Mouse (Mus musculus): ENCODE results near the gene Actg2.

Gene Actg2

DNA sequence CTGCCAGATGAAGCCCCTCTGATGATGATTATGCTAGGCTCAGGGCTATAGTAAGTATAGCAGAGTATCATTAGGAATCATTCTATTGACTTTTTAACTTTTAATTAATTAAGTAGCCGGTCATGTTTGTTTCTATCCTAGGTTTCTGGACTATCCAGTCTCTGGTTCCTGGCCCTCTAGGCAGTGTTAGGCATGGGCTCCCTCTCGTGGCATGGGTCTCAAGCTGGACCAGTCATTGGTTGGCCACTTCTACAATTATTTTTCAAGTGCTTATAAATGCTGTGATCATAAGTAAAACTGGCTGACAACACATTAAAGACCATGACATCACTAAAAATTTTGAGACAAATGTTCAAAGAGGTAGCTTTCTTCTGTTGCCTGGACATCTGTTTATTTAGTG lies 25.9 kb downstream of the Actg2 start:
- DNase-seq = no peak

DNA sequence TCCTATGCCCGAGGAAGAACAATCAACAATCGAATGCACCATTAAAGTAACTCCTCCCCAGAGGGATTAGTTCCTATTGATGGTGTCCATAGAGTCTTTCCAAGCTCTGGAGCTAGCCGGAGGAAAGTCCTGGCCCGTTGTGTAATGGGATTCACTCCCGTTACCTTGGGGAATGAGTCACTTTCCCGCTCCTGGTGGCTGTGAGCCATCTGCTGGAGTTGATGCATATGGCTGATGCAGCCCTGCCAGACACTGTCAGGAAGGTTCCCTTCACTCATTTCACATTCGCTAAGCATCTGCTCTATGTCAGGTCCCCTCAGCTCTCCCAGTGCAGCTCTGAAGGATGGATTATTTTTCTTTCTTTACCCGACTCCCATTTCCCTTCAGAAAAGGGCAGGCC lies 26.6 kb downstream of the Actg2 start:
- DNase-seq = no peak

DNA sequence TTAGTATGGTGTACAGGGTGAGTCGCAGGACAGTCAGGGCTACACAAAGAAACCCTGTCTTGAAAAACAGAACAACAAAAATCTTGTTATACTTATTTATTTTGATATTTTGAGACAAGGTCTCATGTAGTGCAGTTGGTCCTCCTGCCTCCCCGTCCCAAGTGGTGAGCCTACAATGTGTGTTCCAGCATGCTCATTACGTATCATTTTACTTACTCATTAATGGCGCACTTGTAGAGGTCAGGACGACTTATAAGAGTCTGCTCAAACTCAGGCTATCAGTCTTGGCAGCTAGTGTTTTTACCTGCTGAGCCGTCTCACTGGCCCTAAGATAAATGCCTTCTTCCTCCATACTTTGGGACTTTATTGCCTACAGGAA lies 28.9 kb downstream of the Actg2 start:
- no peak for DNase-seq

DNA sequence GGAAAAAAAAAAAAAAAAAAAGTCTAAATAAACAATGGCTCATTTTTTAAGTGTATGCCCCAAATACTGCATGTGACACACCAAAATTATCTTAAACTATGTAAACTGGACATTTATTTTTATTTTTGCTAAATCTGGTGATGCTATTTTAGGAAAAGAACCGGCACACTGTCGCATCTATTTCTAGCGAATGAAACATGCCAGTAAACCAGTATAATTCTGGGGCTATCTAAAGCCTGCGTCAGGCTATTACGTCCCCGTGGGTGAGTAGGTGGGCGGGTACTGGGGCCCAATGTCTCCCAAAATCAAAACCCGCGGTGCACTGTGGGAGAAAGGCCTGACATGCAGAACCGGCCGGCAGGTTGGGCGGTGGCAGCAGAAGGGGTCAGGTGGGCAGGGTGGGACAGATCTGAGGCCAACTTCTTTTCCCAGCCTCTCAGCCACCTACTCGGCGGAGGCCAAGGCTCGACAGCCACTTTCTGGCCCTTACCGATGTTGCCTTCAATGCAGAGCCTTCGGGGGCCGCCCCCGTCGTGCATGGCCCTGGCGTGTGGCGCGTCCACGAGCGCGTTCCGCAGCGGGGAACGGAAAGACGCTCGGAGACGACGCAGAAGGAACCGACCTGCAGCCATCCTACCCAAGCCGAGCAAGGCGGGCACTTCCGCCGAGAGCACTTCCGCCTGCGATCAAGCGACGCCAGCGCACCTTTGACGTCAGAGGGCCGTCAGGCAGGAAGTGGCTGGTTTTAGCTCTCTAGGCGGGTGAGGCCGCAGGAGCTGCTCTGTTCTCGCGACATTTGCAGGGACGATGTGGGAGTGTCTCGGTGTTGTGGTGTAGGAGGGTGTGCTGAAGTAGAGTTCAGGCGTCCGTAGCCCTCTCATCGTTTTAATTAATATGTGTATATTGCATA lies 29.6 kb downstream of the Actg2 start, which contains the start of gene Dguok:
Gene Dguok, minus strand, starts transcription at position 712 of the 910 bp plus-strand sequence.
- peak; percentile 97 for DNase-seq

DNA sequence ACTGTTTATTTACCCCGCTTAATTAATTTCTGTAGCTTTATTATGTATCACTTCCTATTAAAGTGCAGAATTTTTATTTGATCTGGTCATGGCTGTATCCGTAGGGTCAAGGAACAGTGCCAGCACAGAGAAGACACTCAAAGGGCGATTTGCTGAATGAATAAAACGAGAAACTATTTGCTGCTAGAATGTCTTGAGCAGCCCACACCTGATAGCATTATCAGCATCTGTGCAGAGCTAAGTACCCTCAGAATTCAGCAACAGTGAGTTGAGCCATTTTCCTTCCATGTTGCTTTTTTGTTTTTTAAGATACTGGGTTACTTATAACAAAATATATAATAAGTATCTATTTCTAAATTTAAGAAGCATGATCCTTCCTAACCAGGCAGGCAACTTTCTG lies 30.5 kb downstream of the Actg2 start:
- no peak for DNase-seq

DNA sequence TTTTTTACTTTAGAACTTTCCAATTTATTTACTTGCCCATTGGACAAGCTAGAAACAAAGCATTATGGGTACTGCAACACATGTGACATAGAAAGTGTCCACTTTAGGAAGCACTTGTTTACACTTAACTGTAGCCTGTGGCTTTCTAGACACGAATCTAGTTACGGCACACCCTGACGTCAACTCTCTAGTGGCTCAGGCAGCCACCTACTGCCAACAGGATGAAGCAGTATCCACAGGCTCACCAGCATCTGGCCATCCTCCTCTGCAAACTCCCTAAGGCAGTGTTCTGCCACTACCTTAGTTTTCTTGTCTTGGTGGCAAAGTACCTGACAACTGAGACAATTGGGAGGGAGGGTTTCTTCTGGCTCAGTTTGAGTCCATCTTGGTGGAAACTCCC lies 32.7 kb downstream of the Actg2 start:
- DNase-seq = no peak

DNA sequence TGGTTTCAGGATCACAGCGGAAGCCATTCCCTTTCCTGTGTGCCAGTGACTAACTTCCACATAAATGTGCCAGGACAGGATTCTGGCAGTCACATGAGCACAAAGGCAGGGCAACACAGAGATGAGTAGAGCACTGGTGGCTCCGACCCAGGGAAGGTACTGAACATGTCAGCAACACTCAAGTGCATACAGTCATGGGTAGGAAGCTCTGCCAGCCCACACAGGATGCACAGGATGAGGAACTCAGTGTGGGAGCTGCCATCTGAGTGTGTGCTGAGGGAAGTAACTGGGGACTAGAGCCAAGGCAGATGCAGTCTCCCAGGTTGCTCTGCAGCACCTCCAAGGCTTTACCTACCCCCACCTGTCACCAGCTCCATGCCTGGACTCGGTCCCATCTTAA lies 33.4 kb downstream of the Actg2 start:
- no peak for DNase-seq

DNA sequence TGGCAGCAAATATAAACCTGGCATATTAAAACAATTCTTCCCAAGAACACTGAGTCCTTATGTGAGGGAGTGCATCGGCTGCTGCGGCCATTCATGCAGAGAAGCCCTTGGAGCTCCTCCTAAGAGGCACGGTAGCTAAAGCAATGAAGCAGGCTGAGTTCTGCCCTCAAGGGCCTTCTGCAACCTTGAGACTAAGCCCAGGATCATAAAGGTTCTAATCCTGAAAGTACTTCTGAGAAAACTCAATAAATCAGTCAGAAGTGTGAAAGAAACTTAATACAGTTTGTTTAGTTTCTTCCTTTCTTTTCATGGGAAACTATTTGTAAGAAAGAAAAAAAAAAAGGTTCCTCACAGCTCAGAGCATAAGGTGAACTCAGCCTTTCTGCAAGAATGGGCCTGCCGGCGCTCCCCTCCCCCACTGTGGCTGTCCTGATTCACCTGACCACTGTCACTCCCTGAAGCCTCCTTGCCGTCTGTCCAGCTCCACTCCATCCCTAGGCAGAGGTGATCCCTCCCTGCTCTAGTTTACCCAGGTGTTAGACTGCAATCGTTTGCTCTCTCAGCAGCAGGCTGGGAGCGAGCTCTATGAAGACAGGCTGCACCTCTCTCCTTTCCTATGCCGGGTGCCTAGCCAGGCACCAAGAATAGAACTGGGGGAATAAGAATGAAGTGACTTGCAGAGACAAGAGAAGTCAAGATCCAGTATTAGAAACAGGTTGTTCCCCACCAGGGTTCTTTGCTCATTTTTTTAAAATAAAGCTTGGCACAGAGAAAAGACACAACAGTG lies 34.3 kb downstream of the Actg2 start:
- no peak for DNase-seq

DNA sequence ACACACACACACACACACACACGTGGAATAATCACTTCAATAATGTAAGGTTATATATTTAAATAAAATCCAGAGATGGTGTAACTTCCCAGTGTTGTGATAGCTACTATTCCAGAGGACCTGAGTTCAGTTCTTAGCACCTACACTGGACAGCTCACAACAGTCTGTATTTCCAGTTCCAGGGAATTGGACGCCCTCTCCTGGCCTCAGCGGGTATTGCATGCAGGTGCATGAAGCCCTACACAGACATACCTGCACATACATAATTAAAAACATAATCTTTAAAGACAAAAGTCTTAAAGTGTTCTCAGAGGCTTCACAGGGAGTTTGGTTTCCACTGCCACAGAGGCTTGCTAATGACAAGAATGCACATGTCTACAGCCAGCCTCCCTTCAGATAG lies 35.6 kb downstream of the Actg2 start:
- no peak for DNase-seq

DNA sequence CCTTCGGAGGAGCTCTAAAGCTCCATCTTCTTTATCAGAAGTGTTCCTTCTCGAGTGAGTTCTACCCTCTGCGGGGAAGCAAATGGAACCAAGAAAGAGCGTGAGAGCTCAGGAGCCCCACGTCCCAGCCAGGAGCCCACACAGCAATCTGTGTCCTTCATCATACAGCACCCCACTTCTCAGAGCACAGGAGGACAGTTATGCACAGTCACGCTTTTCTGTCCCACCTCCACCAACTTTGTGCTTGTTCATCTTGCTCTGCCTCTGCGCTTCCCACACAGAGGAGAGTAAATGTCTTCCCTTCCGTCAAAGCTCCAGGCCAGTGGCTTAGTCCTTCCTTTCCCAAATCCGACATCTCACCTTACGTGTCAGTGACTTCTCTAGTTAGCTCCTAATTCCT lies 37.0 kb downstream of the Actg2 start:
- no peak for DNase-seq

DNA sequence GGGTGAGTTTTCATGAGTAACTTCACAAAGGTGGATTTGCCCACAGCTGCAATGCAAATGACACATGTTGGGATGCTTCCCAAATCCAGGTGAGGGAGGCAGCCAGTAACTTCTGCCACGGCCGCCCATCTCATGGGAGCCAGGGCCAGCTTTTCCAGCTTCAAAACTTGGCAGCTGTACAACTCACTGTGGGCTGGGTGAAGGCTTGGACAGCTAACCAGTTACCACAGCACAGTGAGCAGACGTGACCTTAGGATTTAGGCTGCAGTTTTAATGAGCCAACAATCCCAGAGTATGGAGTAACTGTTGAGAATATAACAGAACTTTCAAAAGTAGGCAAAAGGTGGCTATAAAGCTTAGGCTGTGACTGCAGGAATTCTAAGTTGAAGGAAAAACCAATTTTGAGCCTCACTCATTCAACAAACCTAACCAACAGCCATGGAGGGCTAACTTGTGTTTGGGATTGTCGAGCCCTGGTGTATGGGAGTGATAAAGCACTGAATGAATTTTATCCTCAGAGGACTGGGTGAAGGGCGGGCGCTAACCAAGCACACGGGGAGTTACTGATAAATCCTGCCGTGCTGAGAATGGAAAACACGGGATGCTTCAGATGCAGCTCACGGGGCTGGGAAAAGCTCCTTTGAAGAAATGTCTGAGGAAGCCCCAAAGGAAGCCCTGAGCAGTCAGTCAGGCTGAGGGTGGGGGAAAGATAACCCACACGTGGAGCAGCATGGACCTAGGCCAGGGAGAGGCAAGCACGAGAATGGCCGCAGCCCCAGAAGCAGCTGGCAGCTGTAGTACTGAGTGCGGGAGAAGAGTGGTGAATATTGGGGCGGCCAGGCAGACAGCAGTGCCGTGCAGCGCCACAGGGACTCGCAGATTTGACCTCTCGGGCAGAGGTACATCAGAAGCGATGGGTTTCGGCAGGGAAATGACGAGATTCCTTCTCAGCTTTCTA lies 39.0 kb downstream of the Actg2 start:
- DNase-seq = no peak

DNA sequence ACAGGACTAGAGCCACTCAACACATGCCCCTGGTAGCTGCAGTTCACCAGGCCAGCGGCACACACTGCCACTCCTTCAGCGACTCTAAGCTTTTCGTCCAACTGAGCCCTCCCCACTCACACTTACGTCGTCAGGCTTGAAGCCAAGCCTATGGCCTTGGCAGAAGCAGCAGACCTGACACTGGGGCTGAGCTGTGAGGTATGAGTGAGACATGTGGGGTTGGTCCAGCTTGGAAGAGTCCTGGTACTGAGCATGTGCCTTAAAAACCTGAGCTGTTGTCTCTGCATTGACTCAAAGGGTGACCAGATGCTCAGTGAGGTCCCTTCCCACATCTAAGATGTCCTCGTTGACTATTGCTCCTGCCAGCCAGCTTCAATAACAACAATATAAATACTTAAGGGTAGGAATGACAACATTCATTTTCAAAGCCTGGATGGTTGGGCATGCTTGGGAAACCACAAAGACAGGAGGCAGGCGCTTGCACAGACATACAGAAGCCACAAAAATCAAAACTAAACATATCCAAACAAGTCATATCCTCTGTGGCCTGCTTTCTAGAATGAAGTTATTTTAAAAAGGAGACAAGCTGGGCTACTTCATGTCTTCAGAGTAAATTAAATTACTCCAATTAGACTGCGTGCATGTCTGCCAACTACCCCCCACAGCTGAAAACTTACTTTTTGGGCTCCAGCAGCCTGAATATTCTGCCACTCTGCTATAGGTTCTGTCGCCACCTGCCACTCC lies 39.9 kb downstream of the Actg2 start:
- peak; percentile 73 for DNase-seq

DNA sequence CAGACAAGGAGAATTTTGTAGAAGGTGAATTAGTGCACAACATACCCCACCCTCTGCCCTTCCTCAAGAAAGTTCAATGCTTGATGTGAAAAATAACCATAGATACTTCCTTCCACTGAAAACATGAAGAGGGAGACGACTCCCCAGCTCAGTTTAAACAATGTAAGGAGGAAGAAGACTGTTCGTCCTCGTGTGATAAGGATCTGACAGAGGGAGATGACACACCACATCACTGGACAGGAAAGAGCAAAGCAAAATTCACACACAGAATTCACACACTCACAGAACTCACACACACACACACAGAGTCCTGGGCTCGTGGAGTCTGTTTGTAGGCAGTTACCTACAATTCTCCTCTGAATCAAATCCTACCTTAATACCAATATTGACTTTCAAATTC lies 45.4 kb downstream of the Actg2 start:
- DNase-seq = no peak

DNA sequence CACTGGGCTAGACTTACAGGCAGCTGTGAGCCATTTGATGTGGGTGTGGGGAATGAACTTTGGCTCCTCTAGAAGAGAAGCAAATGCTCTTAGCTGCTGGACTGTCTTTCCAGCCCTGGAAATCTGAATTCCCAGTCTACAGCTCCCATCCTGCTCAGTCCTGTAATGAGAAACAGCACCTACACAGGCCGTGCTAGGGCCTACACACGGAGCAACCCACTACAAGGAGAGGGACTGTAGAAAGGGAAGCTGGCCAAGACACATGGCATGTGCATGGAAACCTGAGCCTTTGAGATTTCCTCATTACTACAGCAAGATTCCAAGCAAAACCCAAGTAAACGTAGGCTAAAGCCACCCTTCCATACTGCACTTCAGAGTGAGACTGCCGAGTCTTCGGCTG lies 47.9 kb downstream of the Actg2 start:
- DNase-seq = no peak

DNA sequence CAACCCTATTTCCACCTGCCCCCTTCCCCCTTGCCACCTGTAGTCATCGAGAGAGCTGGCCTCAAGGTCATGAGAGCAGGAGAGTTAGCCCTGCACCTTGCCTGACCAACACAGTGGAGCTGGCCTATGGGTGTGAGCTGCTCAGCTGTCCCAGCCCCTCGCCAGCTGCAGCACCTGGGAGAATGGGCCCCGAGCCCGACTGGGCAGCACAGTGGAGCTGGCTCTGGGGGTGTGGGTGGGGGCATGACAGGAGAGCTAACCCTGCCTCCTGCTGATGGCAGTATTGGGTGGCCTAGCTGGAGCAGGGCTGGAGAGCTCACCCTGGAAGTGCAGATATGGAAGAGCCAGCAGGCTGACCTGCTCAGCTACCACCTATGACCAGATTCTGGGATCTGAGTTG lies 48.8 kb downstream of the Actg2 start:
- DNase-seq = no peak

DNA sequence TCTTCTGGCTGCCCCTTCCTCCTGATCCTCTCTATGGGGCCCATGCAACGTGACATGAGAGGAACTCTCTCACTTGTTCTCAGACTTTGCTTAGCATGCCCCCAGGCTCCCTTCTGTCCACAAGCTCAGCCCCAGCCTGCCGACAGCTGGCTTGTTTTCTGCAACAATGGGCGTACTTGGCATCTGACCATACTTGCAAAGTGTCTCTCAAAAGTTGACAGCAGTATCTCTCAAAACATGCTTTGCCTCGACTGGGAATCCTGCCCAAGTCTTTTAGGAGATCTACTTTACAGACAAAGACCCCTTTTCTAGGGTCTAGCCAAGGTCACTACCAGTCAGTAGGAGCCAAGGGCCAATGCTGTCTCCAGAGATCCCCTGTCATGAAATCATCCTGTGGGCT lies 50.2 kb downstream of the Actg2 start:
- DNase-seq = peak; percentile 71

DNA sequence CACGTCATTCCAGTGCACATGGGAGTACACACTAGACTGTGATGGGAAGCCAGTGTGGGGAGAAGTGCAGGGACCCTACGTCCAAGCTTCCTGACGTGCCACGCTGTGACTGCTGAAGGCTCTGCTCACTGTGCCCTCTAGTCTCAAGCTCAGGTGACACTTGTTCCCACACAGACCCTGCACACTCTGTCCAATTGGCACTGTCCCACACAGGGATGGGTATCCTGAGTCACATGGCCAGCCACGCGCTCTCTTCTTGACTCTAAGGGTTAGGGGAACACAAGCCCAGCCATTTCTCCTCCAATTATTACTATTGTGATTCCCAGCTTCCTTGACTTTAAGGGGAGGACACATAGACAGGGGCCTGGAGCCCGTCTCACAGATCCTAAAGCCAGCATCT lies 52.3 kb downstream of the Actg2 start:
- DNase-seq = no peak

DNA sequence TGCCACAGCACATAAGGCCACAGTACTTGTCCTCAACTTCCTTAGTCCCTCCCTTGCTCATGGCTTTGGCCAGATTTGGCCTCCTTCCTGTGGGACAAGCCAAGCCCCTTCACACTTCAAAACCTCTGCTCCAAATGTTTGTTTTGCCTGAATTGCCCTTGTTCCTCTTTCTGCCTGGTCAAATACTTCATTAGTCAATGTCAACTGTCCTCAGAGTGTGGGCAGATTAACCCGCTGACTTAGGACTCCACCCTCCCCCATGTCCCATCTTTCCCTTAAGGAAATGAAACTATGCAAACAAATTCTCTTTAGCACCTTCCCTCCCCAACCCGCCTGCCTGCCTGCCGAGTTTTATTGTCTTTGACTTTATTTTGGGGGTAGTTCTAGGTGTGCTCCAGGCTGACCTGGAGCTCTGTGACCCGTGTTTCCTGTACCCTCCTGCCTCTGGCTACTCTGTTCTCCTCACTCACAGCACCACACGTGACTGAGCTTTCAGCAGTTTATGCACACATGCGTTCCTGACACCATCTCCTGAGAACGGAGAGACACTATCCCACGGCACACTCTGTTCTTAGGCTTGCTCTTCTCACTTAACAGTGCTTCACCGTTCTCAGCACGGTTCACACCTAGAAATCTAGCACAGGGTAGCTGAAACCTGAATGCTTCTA lies 53.5 kb downstream of the Actg2 start:
- peak; percentile 63 for DNase-seq

DNA sequence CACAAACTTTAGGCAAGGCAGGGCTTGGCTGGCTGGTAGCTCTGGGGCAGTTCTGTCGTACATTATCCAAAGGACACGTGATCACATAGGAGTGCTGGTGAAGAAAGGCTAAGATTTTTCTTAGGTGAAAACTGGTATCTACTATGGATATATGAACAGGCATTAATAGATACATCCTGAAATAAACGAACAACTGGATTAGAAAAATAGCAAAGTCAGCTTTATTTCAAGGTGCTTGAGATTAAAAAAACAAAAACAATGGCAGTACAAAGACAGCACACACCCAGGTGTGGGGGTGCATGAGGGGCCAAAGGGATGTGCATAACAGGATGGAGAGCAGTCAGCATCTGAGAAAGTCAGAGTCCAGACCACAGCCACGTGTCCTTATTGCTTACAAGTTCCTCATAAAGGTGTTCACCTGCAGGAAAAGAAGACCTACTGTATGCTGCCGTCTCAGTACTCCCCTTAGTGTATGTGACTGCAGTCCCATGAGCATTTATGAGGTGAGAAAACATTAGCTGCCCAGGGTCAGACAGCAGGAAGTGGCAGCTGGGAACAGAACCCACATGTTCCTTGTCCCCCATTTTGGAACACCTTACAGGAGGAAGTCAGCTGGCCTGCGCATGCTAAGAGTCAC lies 55.9 kb downstream of the Actg2 start:
- DNase-seq = no peak

DNA sequence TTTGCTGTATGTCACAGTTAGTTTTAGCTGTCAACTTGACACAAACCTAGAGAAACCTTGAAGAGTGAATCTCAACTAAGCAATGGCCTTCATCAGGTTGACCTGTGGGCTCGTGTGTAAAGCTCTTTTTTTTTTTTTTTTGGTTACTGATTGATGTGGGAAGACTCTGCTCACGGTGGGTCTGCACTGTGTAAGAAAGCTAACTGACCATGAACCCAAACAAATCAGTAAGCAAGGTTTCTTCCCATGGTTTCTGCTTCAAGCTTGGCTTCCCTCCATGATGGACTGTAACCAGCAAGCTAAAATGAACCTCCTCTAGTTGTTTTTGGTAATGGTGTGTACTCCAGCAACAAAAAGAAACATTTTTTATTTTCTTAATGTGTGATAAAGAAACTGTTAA lies 56.9 kb downstream of the Actg2 start:
- no peak for DNase-seq

DNA sequence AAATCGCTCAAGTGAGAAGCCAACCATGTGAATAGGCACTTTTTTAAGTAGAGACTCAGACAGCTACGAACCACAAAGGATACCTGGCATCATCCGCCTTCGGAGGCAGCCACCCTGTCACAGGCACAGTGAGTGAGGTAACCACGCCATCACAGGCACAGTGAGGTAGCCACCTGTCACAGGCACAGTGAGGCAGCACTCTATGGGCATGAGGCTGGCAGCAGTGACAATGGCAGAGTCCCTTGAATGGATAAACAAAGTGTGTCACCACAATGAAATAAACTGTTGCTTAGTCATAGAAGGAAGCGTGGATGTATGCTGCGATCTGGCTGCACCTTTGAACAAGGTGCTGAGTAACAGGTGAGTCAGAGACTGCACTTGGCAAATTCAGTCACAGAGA lies 57.4 kb downstream of the Actg2 start:
- no peak for DNase-seq
